Mouse (Mus musculus): ENCODE measurements around the gene Lyrm9. TPM values are rescaled to one million over a fixed set of nuclear protein-coding genes. Genes with fewer than 3 reads are reported as not detected.

Lyrm9 gene
- polyA plus RNA-seq, 1 experiment from 2014 or later = 14.0 TPM

GRCm38 (mm10) chr11:78832816-78833314 lies 6.5 kb downstream of the Lyrm9 start:
- Histone ChIP-seq H3K9ac (peak overlapping the region; percentile 33), H3K4me3 (replicated peaks) (peak overlapping the region; percentile 30), H3K4me2 (peak overlapping the region; percentile 63), H3K36me3 (replicated peaks) (no peaks in the 10 kb centered on the region), H3K9me3 (replicated peaks) (no peaks in the 10 kb centered on the region), H3K4me1 (replicated peaks) (peaks cover 74% of the 10 kb centered on the region), H3K27me3 (no peaks in the 10 kb centered on the region), H3K27ac (replicated peaks) (peak overlapping the region; percentile 95)
- 7% methylated on average over 13 of the region's 13 CpGs for WGBS (ENCODE audit: insufficient replicate concordance)
- ATAC-seq (ENCODE audit: insufficient read depth) = peak; percentile 95

GRCm38 (mm10) chr11:78836486-78836885 lies 10.1 kb downstream of the Lyrm9 start:
- Histone ChIP-seq H3K36me3 (replicated peaks) (peaks cover 10% of the 10 kb centered on the region), H3K4me2 (no peak overlapping the region), H3K27me3 (no peaks in the 10 kb centered on the region), H3K4me1 (replicated peaks) (peaks cover 64% of the 10 kb centered on the region), H3K4me3 (replicated peaks) (no peak overlapping the region), H3K9ac (no peak overlapping the region), H3K27ac (replicated peaks) (no peak overlapping the region), H3K9me3 (replicated peaks) (no peaks in the 10 kb centered on the region)
- 82% methylated on average over 4 of the region's 4 CpGs for WGBS (ENCODE audit: insufficient replicate concordance)
- ATAC-seq (ENCODE audit: insufficient read depth) = no peak

- no peaks in the 10 kb centered on the region for H3K9me3 ChIP-seq (replicated peaks)
- ATAC-seq (ENCODE audit: insufficient read depth) = no peak
- H3K4me1 ChIP-seq (replicated peaks) = peaks cover 49% of the 10 kb centered on the region
- H3K4me2 ChIP-seq = no peak overlapping the region
- WGBS (ENCODE audit: insufficient replicate concordance) = 17% methylated on average over 11 of the region's 11 CpGs
- no peaks in the 10 kb centered on the region for H3K27me3 ChIP-seq
- H3K4me3 ChIP-seq (replicated peaks) = no peak overlapping the region
- peaks cover 10% of the 10 kb centered on the region for H3K36me3 ChIP-seq (replicated peaks)
- no peak overlapping the region for H3K27ac ChIP-seq (replicated peaks)
- no peak overlapping the region for H3K9ac ChIP-seq
These were observed 11.6 kb downstream of the Lyrm9 start for GRCm38 (mm10) chr11:78837989-78838388.

- WGBS (ENCODE audit: insufficient replicate concordance) = 44% methylated on average over 14 of the region's 14 CpGs
- Histone ChIP-seq H3K27ac (replicated peaks) (no peak overlapping the region), H3K36me3 (replicated peaks) (peaks cover 10% of the 10 kb centered on the region), H3K4me1 (replicated peaks) (peaks cover 34% of the 10 kb centered on the region), H3K9ac (no peak overlapping the region), H3K27me3 (no peaks in the 10 kb centered on the region), H3K4me3 (replicated peaks) (no peak overlapping the region), H3K4me2 (no peak overlapping the region), H3K9me3 (replicated peaks) (no peaks in the 10 kb centered on the region)
- peak; percentile 49; the same call in 1 of the 2 replicates for ATAC-seq (ENCODE audit: insufficient read depth)
These were observed 13.1 kb downstream of the Lyrm9 start for GRCm38 (mm10) chr11:78839491-78839890.

- H3K9ac ChIP-seq = no peak overlapping the region
- H3K4me3 ChIP-seq (replicated peaks) = no peak overlapping the region
- WGBS (ENCODE audit: insufficient replicate concordance) = 51% methylated on average over 5 of the region's 5 CpGs
- peaks cover 10% of the 10 kb centered on the region for H3K36me3 ChIP-seq (replicated peaks)
- peaks cover 28% of the 10 kb centered on the region for H3K4me1 ChIP-seq (replicated peaks)
- no peaks in the 10 kb centered on the region for H3K27me3 ChIP-seq
- no peak for ATAC-seq (ENCODE audit: insufficient read depth)
- H3K4me2 ChIP-seq = no peak overlapping the region
- H3K27ac ChIP-seq (replicated peaks) = no peak overlapping the region
- H3K9me3 ChIP-seq (replicated peaks) = no peaks in the 10 kb centered on the region
These were observed 13.8 kb downstream of the Lyrm9 start for GRCm38 (mm10) chr11:78840141-78840540.

- Histone ChIP-seq H3K36me3 (replicated peaks) (peaks cover 10% of the 10 kb centered on the region), H3K27ac (replicated peaks) (no peak overlapping the region), H3K9me3 (replicated peaks) (no peaks in the 10 kb centered on the region), H3K4me2 (no peak overlapping the region), H3K9ac (no peak overlapping the region), H3K4me1 (replicated peaks) (peaks cover 27% of the 10 kb centered on the region), H3K4me3 (replicated peaks) (no peak overlapping the region), H3K27me3 (no peaks in the 10 kb centered on the region)
- no peak for ATAC-seq (ENCODE audit: insufficient read depth)
- WGBS (ENCODE audit: insufficient replicate concordance) = 80% methylated on average over 8 of the region's 8 CpGs
These were observed 15.6 kb downstream of the Lyrm9 start for GRCm38 (mm10) chr11:78841987-78842386.

- Histone ChIP-seq H3K4me3 (replicated peaks) (no peak overlapping the region), H3K36me3 (replicated peaks) (no peaks in the 10 kb centered on the region), H3K27me3 (no peaks in the 10 kb centered on the region), H3K9me3 (replicated peaks) (no peaks in the 10 kb centered on the region), H3K4me1 (replicated peaks) (peaks cover 8% of the 10 kb centered on the region; the same call in 1 of the 2 replicates), H3K9ac (no peak overlapping the region), H3K27ac (replicated peaks) (no peak overlapping the region), H3K4me2 (no peak overlapping the region)
- 77% methylated on average over 4 of the region's 4 CpGs for WGBS (ENCODE audit: insufficient replicate concordance)
- no peak for ATAC-seq (ENCODE audit: insufficient read depth)
These were observed 20.2 kb downstream of the Lyrm9 start for GRCm38 (mm10) chr11:78846620-78847019.

GRCm38 (mm10) chr11:78847884-78848848 lies 21.8 kb downstream of the Lyrm9 start:
- ATAC-seq (ENCODE audit: insufficient read depth) = no peak
- no peak overlapping the region for H3K27ac ChIP-seq (replicated peaks)
- peaks cover 8% of the 10 kb centered on the region; the same call in 1 of the 2 replicates for H3K4me1 ChIP-seq (replicated peaks)
- no peak overlapping the region for H3K4me3 ChIP-seq (replicated peaks)
- H3K9me3 ChIP-seq (replicated peaks) = no peaks in the 10 kb centered on the region
- 34% methylated on average over 7 of the region's 7 CpGs for WGBS (ENCODE audit: insufficient replicate concordance)
- H3K36me3 ChIP-seq (replicated peaks) = no peaks in the 10 kb centered on the region
- no peaks in the 10 kb centered on the region for H3K27me3 ChIP-seq
- no peak overlapping the region for H3K4me2 ChIP-seq
- H3K9ac ChIP-seq = no peak overlapping the region

GRCm38 (mm10) chr11:78849859-78850258 lies 23.5 kb downstream of the Lyrm9 start:
- no peaks in the 10 kb centered on the region for H3K9me3 ChIP-seq (replicated peaks)
- H3K9ac ChIP-seq = no peak overlapping the region
- no peak overlapping the region for H3K4me3 ChIP-seq (replicated peaks)
- no peaks in the 10 kb centered on the region for H3K36me3 ChIP-seq (replicated peaks)
- peaks cover 8% of the 10 kb centered on the region; the same call in 1 of the 2 replicates for H3K4me1 ChIP-seq (replicated peaks)
- no peak for ATAC-seq (ENCODE audit: insufficient read depth)
- no peaks in the 10 kb centered on the region; the same call in 1 of the 2 replicates for H3K27me3 ChIP-seq
- 77% methylated on average over 3 of the region's 3 CpGs for WGBS (ENCODE audit: insufficient replicate concordance)
- no peak overlapping the region for H3K4me2 ChIP-seq
- H3K27ac ChIP-seq (replicated peaks) = no peak overlapping the region

GRCm38 (mm10) chr11:78851216-78851870 lies 25.0 kb downstream of the Lyrm9 start:
- Histone ChIP-seq H3K4me3 (replicated peaks) (no peak overlapping the region), H3K9me3 (replicated peaks) (no peaks in the 10 kb centered on the region), H3K36me3 (replicated peaks) (no peaks in the 10 kb centered on the region), H3K4me2 (no peak overlapping the region), H3K9ac (no peak overlapping the region), H3K27me3 (no peaks in the 10 kb centered on the region; the same call in 1 of the 2 replicates), H3K4me1 (replicated peaks) (peaks cover 8% of the 10 kb centered on the region; the same call in 1 of the 2 replicates), H3K27ac (replicated peaks) (no peak overlapping the region)
- 52% methylated on average over 9 of the region's 9 CpGs for WGBS (ENCODE audit: insufficient replicate concordance)
- no peak for ATAC-seq (ENCODE audit: insufficient read depth)

- H3K36me3 ChIP-seq (replicated peaks) = no peaks in the 10 kb centered on the region
- peaks cover 8% of the 10 kb centered on the region; the same call in 1 of the 2 replicates for H3K4me1 ChIP-seq (replicated peaks)
- no peak overlapping the region for H3K4me3 ChIP-seq (replicated peaks)
- H3K27ac ChIP-seq (replicated peaks) = no peak overlapping the region
- no peak for ATAC-seq (ENCODE audit: insufficient read depth)
- no peak overlapping the region for H3K9ac ChIP-seq
- no peak overlapping the region for H3K4me2 ChIP-seq
- no peaks in the 10 kb centered on the region; the same call in 1 of the 2 replicates for H3K27me3 ChIP-seq
- no peaks in the 10 kb centered on the region for H3K9me3 ChIP-seq (replicated peaks)
- whole genome bisulfite sequencing (ENCODE audit: insufficient replicate concordance) = 44% methylated on average over 6 of the region's 6 CpGs
These were observed 25.5 kb downstream of the Lyrm9 start for GRCm38 (mm10) chr11:78851871-78852265.
